Mouse (Mus musculus) ES-E14 (cell line): ENCODE results near the gene Poc1a. TPM values are rescaled to one million over a fixed set of nuclear protein-coding genes. Genes with fewer than 3 reads are reported as not detected.

Experiments
- DNase-seq: peaks from one replicate; pipeline ENCODE4 v3.0.0-alpha.2; 2013; ENCODE audit warnings: low read depth, low spot score
- H3K27ac ChIP-seq: 2 replicates; pipeline ENCODE4 v1.5.1; 2012; ENCODE audit warnings: low read depth, mild to moderate bottlenecking, low read length, moderate library complexity, mixed read lengths; ENCODE audit not compliant: poor library complexity, insufficient read depth, severe bottlenecking
- H3K36me3 ChIP-seq: 2 replicates; pipeline ENCODE4 v1.6.1; 2012; ENCODE audit warnings: mild to moderate bottlenecking, low read length, moderate library complexity, mixed read lengths; ENCODE audit not compliant: control insufficient read depth, poor library complexity, insufficient read depth, severe bottlenecking
- H3K4me1 ChIP-seq, 2 experiments: fragments of 150-350 bp in 1 of 2; sonication (generic) in 1 of 2; 2 replicates each; pipeline ENCODE4 v1.6.1; 2012; ENCODE audit warnings: low read length in 2 of 2, mild to moderate bottlenecking in 1 of 2, mixed read lengths in 1 of 2; ENCODE audit not compliant: control insufficient read depth in 2 of 2, insufficient read depth in 2 of 2, poor library complexity in 1 of 2
- H3K4me3 ChIP-seq, 2 experiments: fragments of 150-350 bp in 1 of 2; sonication (generic) in 1 of 2; 2 replicates each; pipeline ENCODE4 v1.5.1; 2012; ENCODE audit warnings: low read length in 2 of 2, low read depth in 1 of 2, mild to moderate bottlenecking in 1 of 2, mixed read lengths in 1 of 2; ENCODE audit not compliant: insufficient read depth in 1 of 2, poor library complexity in 1 of 2, severe bottlenecking in 1 of 2
- H3K9ac ChIP-seq: 2 replicates; pipeline ENCODE4 v1.6.1; 2012; ENCODE audit warnings: low read depth, mild to moderate bottlenecking, low read length, mixed read lengths; ENCODE audit not compliant: poor library complexity, insufficient read depth, severe bottlenecking
- H3K9me3 ChIP-seq: fragments of 150-350 bp; sonication (generic); 2 replicates; pipeline ENCODE4 v1.6.1; 2012; ENCODE audit warnings: low read depth, mild to moderate bottlenecking, low read length; ENCODE audit not compliant: control insufficient read depth, insufficient read depth
- CHD2 ChIP-seq: IDR thresholded peaks from 2 replicates; pipeline ENCODE4 v1.6.1; 2014; ENCODE audit warnings: mild to moderate bottlenecking, low read depth, low read length, inconsistent platforms
- HCFC1 ChIP-seq: IDR thresholded peaks from 2 replicates; pipeline ENCODE4 v1.6.1; 2012; ENCODE audit warnings: low read length, inconsistent platforms, borderline replicate concordance; ENCODE audit not compliant: insufficient read depth
- MAFK ChIP-seq: IDR thresholded peaks from 2 replicates; pipeline ENCODE4 v1.6.1; 2014; ENCODE audit warnings: mild to moderate bottlenecking, low read depth, low read length, inconsistent platforms; ENCODE audit not compliant: insufficient read depth
- ZC3H11A ChIP-seq: IDR thresholded peaks from 2 replicates; pipeline ENCODE4 v1.6.1; 2012; ENCODE audit warnings: low read depth, mild to moderate bottlenecking, inconsistent platforms, low read length, borderline replicate concordance
- ZNF384 ChIP-seq: IDR thresholded peaks from 2 replicates; pipeline ENCODE4 v1.6.1; 2012; ENCODE audit warnings: low read depth, low read length, inconsistent platforms
- in situ Hi-C, 2 experiments: fragments of 600-800 bp; cut with MboI; formaldehyde crosslinking; loops; one replicate each; pipeline ENCODE4 v1.15.1; 2025; ENCODE audit warnings: low sequenced_read_pairs in 2 of 2, inconsistent platforms in 1 of 2; ENCODE audit not compliant: unreplicated experiment in 2 of 2
- total RNA-seq: library from RNA; depleted of rRNA; stranded (reverse); fragments of 300-350 nt; gene quantifications from 2 replicates; pipeline ENCODE4 v1.2.3, GENCODE M21; 2012

The Poc1a gene
- total RNA-seq, 1 experiment, result 21.2 TPM

DNA sequence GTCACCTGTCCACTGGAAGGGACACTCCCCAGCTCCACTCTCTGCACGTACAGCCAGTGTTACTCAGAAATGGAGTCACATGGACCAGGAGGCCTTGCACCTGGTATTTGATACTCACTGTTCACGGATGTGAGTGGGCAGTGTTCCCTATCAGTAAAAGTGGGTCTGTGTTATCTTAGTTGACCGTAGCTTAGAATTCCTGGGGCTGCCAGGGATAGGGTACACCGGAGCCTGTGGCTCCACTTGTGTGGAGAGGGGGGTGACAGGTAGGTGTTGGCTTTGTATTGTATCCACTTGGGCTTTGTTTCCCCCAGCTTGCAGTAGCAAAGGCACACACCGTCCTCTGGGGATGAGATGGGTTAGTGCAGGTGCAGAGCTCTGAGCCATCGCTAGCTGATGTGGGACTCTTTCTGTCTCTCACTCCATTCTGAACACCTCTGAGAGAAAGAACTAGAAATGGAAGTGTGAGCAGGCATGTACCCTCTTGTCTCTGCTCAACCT is 22.6 kb downstream of the Poc1a start:
- Histone ChIP-seq H3K36me3 (peaks cover 7% of the 10 kb centered on the region; the same call in 1 of the 2 replicates), H3K9ac (no peak overlapping the region), H3K4me3 (no peak overlapping the region), H3K9me3 (no peaks in the 10 kb centered on the region), H3K4me1 (peaks cover 0 to 12% of the 10 kb centered on the region in 2 experiments; a peak in 1 of 4 replicates), H3K27ac (no peak overlapping the region)
- DNase-seq, result no peak
- in situ Hi-C loops, result no loop called here
- TF ChIP-seq ZNF384 (no peak), HCFC1 (no peak), MAFK (no peak), ZC3H11A (no peak), CHD2 (no peak)

- no peak for DNase-seq
- Histone ChIP-seq H3K36me3 (peaks cover 5% of the 10 kb centered on the region; the same call in 1 of the 2 replicates), H3K4me3 (no peak overlapping the region), H3K9ac (no peak overlapping the region), H3K9me3 (no peaks in the 10 kb centered on the region), H3K27ac (no peak overlapping the region), H3K4me1 (peaks cover 0 to 12% of the 10 kb centered on the region in 2 experiments; a peak in 1 of 4 replicates)
- TF ChIP-seq ZNF384, result no peak
- no peak for TF ChIP-seq ZC3H11A
- TF ChIP-seq HCFC1, result no peak
- no peak for TF ChIP-seq MAFK
- TF ChIP-seq CHD2, result no peak
- in situ Hi-C loops, result no loop called here
Measured at GRCm38 (mm10) chr9:106305228-106305627, 24.4 kb downstream of the Poc1a start.

DNA sequence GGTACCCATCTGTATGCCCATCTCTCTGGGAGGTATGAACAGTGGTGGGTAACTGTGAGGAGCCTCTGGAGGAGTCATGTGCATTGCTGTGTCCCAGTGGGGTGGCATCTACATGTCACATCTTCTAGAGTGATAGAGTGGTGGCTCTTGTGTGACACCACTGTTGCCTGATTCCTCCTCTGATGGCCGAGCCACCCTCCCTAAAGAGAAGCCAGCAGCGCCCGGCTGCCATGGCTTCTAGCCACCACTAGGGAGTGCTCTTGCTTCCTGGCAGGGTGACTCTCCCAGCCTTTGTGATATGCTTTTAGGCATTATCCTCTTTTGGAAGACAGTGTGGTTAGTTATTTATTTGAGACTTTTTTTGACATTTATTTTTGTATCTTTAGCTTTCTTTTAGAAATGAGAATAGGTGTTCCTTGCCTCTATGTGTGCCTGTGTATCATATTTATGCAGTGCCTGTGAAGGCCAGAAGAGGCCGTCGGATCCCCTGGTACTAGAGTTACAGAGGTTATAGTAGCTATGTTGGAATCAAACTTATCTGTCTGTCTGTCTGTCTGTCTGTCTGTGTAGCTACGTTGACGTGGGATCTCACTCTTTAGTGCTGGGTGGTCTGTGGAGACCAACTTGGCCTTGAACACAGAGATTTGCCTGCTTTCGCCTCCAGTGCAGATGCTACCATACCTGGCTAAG is 25.9 kb downstream of the Poc1a start:
- H3K4me3 ChIP-seq, result no peak overlapping the region
- peak; percentile 41 for DNase-seq

DNA sequence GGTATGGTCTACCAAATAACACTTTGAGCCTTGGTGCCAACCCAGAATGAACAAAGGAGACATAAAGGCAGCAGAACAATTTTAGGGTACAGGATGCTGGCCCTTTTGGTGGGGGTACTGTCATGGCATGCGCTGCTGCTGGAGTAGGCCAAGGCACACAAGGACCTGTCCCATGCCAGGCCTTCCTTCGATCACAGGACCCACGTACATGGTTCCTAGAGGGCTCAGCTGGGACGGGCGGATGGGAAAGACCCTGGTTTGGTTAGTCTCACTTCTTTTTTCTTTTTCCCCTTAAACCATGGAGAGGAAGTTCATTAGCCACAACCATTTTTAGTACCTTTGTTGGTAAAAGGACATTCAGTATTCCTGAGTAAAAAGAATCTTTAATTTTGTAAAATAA is 27.3 kb downstream of the Poc1a start:
- Histone ChIP-seq H3K9ac (no peak overlapping the region), H3K4me1 (peaks cover 0 to 7% of the 10 kb centered on the region in 2 experiments; a peak in 1 of 4 replicates), H3K4me3 (no peak overlapping the region), H3K36me3 (peaks cover 5% of the 10 kb centered on the region; the same call in 1 of the 2 replicates), H3K27ac (no peak overlapping the region), H3K9me3 (no peaks in the 10 kb centered on the region)
- DNase-seq, result no peak
- in situ Hi-C loops, result no loop called here
- TF ChIP-seq ZNF384, result no peak
- no peak for TF ChIP-seq CHD2
- no peak for TF ChIP-seq MAFK
- TF ChIP-seq ZC3H11A, result no peak
- TF ChIP-seq HCFC1, result no peak

More for the DNA sequence above, 25.9 kb downstream of the Poc1a start:
- Histone ChIP-seq H3K9ac (no peak overlapping the region), H3K36me3 (peaks cover 5% of the 10 kb centered on the region; the same call in 1 of the 2 replicates), H3K9me3 (no peaks in the 10 kb centered on the region), H3K4me1 (peaks cover 0 to 10% of the 10 kb centered on the region in 2 experiments; a peak in 1 of 4 replicates), H3K27ac (no peak overlapping the region)
- TF ChIP-seq CHD2, result no peak
- TF ChIP-seq ZC3H11A, result peak; percentile 60; the same call in 1 of the 2 replicates
- in situ Hi-C loops, result no loop called here
